Mouse (Mus musculus): Measurements from ENCODE around the gene Mpp6. TPM values are rescaled to one million over a fixed set of nuclear protein-coding genes. Genes with fewer than 3 reads are reported as not detected.

Gene Mpp6
- total RNA-seq, 2 experiments from 2014 or later: 88.7 to 94.5 TPM

DNA sequence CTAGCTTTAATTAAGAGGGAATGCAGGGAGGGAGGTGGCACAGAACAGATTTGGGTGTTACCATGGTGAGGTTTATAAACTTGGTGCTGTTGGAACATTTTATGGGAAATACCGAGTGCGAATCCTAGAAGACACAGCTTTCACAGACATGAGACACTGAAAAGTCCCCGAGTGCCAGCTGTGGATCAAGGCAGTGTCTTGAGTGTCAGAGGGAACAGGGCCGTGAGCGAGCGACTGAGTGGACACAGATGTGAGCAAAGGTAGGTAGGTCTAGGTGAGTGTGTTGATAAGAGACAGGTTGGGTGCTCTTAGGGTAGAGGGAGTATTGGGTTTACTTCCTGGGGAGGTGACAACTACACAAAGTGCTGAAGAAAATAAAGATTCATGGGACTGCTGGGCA, 17.5 kb downstream of the Mpp6 start:
- peak in 1 of 2 experiments; percentile 20 for DNase-seq (ENCODE audit: low spot score in 2 of 2)
- intact Hi-C loops (cut with DNase I): no loop called here

DNA sequence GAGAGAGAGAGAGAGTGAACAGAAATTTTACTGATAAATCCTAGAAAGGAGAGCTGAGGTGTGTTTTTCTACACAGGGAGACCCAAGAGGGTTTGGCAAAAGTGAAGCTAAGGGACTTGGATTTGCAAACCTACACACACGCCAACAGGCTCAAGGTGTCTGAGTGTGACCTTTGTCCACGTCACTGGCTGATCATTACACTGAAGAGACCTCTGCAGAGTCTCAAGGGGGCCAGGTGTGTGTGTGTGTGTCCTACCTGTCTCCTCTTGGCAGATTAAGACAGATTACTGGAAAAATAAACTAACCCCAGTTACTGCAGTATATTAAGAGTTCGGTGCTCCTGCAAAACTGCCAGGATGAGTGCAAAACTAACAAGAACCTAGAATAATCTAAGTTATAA, 27.6 kb downstream of the Mpp6 start:
- DNase-seq (ENCODE audit: low spot score in 2 of 2): no peak

DNA sequence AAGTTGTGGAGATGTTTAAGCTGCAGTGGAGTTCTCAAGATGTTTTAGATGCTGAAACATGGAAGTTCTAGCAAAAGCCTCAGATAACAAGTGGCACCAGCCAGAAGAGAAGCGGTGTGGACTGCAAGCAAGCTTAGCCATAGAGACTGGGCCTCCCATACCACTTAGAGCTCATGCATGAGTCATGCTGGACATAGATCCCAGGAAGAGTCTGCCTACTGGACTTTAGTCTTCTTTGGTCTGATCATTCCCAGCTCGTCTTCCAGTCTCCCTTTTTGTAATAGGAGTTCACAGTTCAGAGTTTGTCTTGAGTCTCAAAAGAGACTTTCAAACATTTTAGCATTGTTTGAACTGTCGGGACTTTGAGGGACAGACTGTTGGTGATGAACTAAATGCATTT, 29.5 kb downstream of the Mpp6 start:
- DNase-seq (ENCODE audit: low spot score in 2 of 2): no peak
- intact Hi-C loops (cut with DNase I): no loop called here

More for the DNA sequence above, 27.6 kb downstream of the Mpp6 start:
- intact Hi-C loops (cut with DNase I): no loop called here

DNA sequence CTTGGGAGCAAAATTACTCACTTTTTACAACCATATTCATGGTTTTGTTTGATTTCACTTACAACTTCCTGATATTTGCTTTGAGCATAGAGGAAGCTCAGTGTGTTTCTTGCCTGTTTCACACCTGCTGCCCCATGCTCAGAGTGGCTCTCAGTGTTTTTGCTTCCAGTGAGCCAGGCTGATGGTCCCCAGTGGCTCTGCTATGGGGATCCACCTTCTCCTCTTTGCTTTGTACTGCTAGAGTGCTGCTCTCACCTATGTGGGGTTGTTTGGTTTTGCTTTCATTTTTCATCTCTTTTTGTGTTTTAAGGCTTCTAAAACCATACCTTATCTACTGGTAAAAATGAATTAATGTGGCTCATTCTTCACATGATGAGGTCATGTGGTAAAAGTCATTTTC, 36.1 kb downstream of the Mpp6 start:
- no peak for DNase-seq (ENCODE audit: low spot score in 2 of 2)
- intact Hi-C loops (cut with DNase I): no loop called here

DNA sequence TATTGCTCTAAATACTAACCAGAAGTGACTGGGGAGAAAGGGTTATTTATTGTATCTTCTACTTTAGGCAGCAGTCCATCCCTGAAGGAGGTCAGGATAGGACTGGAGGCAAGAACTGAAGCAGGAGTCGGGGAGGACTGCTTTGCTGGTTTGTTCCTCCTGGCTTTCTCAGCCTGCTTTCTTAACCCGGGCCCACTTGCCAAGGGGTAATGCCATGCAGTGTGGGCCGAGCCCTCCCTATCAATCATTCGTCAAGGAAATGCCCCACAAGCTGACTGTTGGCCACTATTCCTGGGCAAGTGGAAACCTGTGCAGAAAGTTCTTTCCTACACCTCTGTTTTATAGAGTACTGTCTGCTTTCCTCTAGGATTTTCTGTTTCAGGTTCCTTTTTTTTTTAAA, 39.3 kb downstream of the Mpp6 start:
- intact Hi-C loops (cut with DNase I): no loop called here
- no peak for DNase-seq (ENCODE audit: low spot score in 2 of 2)

DNA sequence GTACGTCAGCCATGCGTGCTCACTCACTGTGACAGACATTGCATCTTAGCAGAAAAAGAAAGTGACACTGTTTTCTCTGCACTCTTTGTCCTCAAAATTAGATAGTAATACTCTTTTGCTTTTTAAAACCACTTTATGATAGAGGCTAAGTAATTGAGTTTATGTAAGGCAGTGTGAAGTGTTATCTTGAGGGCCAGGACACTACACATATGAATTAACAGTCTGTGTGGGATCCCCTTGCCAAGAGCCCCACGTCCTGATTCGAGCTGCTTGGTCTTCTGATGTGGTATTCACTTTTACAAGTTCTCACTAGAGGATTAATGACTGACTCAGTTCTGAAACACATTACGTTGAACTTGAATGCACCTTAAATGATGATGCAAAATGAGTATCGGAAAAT, 49.8 kb downstream of the Mpp6 start:
- DNase-seq (ENCODE audit: low spot score in 2 of 2): no peak
- intact Hi-C loops (cut with DNase I): no loop called here

DNA sequence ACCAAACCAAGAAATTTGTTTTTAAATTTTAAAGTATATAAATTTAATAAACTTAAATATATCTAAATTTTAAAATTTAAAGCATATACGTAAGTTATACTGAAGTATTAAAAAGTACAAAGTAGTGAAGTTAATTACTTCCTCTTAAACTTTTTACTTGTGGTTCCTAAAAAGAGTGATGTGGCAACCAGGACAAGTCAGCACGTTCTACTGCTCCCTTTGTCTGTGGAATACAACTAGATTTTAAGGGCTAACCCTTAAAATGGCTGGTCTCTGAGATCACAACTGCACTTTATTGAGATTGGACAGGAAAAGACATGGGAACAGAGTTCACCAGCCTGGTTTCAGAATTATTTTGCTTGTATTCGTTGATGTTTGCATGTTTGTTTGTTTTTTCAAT, 53.0 kb downstream of the Mpp6 start:
- DNase-seq (ENCODE audit: low spot score in 2 of 2): no peak
- intact Hi-C loops (cut with DNase I): no loop called here

DNA sequence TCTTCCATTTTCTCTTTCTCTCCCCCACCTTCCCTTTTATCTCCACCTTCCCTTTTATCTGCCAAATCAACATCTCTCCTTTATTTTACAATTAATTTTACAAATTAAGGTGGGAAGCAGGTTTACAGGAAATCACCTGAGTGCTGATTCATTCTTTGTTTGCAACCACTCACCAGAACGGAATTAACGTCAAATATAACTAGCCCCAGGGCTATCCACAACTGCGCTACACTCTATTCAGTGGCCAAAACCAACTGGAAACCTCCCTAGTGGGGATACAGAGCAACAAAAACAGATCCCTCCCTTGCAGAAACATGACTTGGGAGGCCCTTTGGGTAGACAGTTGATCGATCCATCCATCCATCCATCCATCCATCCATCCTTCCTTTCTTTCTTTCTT, 58.8 kb downstream of the Mpp6 start:
- no peak for DNase-seq (ENCODE audit: low spot score in 2 of 2)
- intact Hi-C loops (cut with DNase I): no loop called here

DNA sequence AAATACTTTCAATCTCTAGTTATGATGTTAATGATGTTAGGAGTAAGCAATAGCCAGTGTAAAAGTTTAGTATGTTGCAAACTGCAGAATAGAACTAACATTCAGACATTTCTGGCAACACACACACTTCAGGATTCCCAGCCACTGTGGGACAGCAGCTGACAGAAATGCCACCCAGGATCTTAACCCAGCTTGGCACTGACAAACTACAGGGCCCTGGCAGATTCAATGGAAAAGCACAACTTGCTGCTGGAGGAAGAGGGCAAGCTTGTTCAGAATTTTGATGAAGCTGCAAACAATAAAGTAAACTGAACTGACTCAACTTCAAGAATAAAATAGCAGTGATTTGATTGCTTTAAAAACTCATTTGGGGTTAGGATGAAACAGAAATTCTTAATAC, 59.7 kb downstream of the Mpp6 start:
- no peak for DNase-seq (ENCODE audit: low spot score in 2 of 2)
- intact Hi-C loops (cut with DNase I): no loop called here

DNA sequence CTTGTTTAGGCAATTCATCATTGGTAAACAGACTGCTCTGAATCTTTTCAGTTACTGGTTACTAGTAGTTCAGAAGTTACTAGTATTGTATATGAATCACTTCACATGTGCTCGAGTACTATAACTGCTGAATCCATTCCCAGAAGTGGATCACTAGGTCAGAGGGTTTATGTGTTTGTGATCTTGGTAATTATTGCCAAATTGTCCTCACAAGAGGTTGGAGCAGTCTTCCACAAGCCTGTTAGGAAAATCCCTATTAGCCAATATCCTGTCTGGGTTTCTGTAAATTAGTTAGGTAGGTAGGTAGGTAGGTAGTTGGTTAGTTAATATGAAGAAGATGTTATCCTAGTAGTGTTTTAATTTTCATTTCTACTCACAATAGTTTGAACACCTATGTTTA, 65.7 kb downstream of the Mpp6 start:
- no peak for DNase-seq (ENCODE audit: low spot score in 2 of 2)
- intact Hi-C loops (cut with DNase I): no loop called here

DNA sequence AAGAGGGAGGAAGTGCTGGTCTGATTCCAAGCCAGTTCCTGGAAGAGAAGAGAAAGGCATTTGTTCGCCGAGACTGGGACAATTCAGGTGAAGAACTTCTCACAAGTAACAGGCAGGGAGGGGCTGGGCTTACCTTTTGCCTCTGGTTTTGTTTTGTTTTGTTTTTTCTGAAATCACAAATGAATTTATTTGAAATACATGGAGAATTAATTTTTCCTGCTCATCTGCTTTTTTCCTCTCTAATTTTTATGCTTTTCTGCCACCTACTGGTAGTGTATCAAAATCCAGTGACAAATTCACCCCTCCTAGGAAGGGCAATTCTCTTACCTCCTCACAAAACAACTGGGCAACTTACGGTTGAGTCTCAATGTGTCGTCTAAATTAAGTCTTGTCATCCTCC, 70.1 kb downstream of the Mpp6 start:
- intact Hi-C loops (cut with DNase I): loop anchor here (2.0 to 10.0 kb wide), 4 partner anchors 71 to 665 kb away; no protein-coding TSS in a partner anchor
- DNase-seq (ENCODE audit: low spot score in 2 of 2): peak; percentile 11 to 26

DNA sequence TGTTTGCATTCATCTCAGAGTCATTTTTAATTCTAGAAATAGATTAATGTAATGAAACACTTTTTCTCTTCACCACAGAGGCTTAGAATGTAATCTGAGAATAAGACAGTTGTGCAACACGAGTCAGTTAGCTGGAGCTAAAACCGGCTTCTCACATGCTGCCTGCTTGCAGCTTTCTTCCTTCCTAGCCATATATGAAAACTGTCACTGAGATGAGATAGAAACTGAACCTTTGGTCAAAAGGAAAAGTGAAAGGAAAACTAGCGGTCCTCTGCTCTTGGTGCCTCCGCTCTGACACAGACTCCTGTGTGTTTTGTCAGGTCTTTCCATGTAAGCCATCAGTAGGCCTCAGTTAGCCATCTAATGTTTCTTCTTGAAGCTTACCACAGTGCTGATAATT, 77.9 kb downstream of the Mpp6 start:
- DNase-seq (ENCODE audit: low spot score in 2 of 2): no peak
- intact Hi-C loops (cut with DNase I): loop anchor here (10.0 kb wide), 2 partner anchors 347 to 673 kb away; no protein-coding TSS in a partner anchor

DNA sequence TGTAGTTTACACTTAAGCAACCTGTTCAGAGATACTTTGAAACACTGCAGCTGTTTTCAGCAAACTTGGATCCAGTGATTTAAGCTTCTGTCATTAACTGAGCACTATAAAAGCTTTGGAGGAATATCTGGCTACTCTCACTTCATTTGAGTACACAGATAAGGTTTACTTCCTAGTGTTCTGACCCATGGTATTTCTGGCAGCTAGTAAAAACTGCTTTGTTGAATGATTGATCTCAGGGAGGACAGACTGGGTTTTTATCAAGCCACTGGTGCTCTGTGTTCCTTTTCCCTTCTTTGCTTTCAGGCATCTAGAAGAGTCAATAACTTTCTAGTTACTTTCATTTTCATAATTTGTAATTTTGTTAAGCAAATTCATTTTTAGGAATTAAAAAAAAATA, 79.3 kb downstream of the Mpp6 start:
- no peak for DNase-seq (ENCODE audit: low spot score in 2 of 2)
- intact Hi-C loops (cut with DNase I): loop anchor here (10.0 kb wide), 2 partner anchors 345 to 675 kb away; no protein-coding TSS in a partner anchor

DNA sequence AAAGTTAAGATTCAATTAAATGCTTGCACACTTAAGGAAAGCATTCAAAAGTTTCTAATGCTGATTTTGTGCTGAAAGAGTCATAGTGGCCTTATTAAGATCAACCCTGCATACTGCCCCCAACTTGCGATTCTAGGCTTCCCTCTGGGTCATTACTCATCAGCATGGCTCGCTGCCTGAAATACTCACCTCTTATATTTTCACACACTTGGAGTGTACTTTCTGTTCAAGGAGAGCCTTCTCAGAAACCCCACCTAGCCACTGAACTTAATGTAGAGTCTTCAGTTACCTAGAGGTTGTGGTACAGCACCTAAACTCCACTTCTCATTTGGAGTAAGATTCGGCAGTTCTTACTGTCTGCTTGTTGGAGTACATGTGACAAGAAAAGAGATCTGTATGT, 81.6 kb downstream of the Mpp6 start:
- intact Hi-C loops (cut with DNase I): loop anchor here (10.0 kb wide), 1 partner anchor 103 kb away; no protein-coding TSS in a partner anchor

DNA sequence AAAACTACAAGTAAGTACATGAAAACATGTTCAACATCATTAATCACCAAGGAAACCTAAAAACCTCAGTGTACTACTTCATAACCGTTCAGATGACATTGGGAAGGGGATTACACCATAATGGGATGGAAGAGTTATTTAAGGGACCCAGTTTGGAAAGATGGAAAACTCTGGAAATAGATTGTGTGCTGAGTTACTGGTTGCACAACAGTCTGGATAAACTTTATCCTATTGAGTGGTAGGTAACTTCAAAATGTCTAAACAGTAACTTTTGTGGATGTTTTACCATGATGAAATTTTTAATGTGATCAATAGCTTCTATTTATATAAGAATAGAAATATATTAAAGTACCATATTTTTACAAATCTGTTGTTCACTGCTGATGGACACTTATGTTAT, 82.1 kb downstream of the Mpp6 start:
- intact Hi-C loops (cut with DNase I): loop anchor here (10.0 kb wide), 1 partner anchor 103 kb away; no protein-coding TSS in a partner anchor
- DNase-seq (ENCODE audit: low spot score in 2 of 2): no peak

More for the DNA sequence above, 81.6 kb downstream of the Mpp6 start:
- no peak for DNase-seq (ENCODE audit: low spot score in 2 of 2)

DNA sequence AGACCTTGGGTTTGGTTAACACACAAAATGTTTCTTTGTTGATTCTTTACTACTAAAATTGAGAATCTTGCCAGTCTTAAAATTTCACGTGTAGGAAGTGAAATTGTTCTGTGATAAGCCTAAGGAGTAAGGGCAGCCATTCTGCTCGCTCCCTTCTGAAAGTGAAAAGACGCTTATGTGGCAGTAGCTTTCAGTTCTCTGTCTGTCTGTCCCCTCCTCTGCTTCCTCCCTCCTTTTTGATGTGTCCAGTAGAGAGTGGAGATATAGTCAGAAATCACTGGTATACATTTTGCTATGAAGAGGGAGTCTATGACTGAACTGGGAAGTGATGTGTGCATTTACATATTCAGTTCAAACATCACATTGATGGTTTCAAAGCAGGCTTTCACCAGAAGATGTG, 82.8 kb downstream of the Mpp6 start:
- no peak for DNase-seq (ENCODE audit: low spot score in 2 of 2)
- intact Hi-C loops (cut with DNase I): loop anchor here (10.0 kb wide), 1 partner anchor 102 kb away; no protein-coding TSS in a partner anchor

DNA sequence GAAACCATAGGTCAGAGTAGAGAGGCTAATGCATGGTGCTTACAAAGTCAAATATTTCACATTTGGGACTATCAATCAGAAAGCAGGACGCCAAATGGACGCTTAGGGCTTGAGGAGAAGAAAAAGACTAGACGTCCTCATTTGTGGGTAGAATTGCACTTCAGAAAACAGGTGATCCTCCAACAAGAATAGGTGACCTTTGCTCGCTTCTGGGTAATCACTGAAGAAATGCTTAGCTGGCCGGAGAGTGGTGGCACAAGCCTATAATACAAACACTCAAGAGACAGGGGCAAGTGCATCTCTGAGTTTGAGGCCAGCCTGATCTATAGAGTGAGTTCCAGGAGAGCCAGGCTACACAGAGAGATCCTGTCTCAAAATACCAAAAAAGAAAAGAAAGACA, 83.8 kb downstream of the Mpp6 start:
- intact Hi-C loops (cut with DNase I): loop anchor here (10.0 kb wide), 1 partner anchor 101 kb away; no protein-coding TSS in a partner anchor
- no peak for DNase-seq (ENCODE audit: low spot score in 2 of 2)

DNA sequence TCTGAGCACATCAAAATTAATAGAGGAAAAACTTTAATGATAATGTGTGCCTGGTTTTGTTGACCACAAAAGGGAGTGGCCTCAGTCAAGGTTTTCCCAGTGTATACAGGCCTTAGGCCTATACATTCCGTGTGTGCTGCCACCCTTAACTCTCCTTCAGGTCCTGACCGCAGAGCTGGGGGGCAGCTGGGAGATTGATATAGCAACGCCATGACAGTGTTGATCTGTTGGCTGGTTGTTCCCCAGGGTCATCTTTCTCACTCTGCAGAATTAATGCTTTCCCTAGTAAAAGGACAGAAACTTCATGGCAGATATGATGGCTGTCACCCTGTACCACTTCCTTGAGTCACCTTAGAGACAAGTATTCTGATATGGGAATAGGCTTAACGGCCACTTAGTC, 94.3 kb downstream of the Mpp6 start:
- no peak for DNase-seq (ENCODE audit: low spot score in 2 of 2)
- intact Hi-C loops (cut with DNase I): no loop called here

DNA sequence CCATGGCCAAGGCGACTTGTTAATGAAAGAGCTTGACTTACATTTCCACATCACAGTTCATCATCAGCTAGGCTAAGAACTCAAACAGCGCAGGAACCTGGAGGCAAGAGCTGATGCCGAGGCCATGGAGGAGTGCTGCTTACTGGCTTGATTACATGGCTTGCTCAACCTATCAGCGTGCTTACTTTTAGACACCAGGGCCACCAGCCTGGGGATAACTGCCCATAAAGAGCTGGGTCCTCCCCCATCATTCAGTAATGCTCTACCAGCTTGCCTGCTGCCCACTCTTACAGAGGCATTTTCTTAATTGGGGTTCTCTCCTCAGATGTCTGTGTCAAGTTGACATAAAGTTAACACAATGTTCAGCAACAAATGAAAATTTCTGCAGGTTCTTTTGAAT, 95.1 kb downstream of the Mpp6 start:
- intact Hi-C loops (cut with DNase I): no loop called here
- DNase-seq (ENCODE audit: low spot score in 2 of 2): peak in 1 of 2 experiments; percentile 15

DNA sequence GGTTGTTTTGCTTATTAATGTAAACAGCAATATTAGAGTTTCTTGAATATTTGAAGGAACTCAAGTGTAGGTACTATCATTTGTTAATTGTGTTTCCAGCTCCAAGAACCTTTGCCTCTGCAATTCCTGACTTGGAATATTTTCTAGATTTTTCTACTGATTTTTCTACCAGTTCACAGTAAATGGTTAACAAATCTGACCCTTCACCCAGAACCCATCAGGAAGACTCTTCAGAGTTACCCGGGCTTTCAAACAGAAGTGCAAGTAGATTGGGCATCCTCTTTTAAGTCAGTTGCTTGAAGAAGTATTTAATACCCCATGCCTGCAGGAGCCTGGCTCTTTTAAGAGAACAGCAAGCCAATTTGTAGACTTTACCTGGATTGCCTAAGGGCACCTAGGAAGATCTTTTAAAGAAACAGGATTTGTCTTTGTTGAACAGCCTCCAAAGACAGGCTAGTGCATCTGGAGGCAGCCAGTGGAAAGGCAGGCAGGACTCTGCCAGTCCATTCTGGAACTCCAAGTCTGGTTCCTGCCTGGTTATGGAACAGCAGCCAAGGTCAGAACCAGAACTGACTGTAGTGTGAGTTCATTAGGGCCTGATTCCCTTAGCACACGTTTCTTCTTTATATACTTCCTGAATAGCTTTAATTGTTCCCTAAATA, 104.8 kb downstream of the Mpp6 start:
- no peak for DNase-seq (ENCODE audit: low spot score in 2 of 2)

DNA sequence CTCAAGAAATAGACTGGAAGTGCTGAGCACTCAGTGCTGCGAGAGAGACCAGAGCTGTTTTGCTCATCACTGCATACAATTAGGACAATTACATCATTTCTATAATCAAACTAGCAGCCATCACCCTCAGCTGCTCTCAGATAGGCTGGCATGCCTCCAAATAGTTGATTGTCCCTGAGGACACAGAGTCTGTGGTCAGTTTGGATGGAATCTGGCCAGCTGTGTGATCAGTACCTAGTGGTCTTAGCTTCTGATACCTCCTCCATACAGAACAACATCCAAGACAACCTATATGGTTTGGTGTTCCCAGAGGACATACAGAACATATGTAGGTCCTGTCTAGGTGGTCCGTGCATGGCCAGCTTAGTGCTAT, 105.3 kb downstream of the Mpp6 start:
- peak in 1 of 2 experiments; percentile 14 for DNase-seq (ENCODE audit: low spot score in 2 of 2)

More for the DNA sequence above, 104.8 kb downstream of the Mpp6 start:
- intact Hi-C loops (cut with DNase I): no loop called here

More for the DNA sequence above, 105.3 kb downstream of the Mpp6 start:
- intact Hi-C loops (cut with DNase I): no loop called here

Data from left cerebral cortex, postnatal 14 days (tissue).